Mouse (Mus musculus) Patski (cell line): ENCODE measurements at regions not wholly inside any gene's neighbourhood (a gene's known extent, or its start where the extent isn't known, plus 50 kb on each side); places are given as distances from the start of the nearest gene placed in this dataset.

Experiments
- ATAC-seq: fragments of 100-300 bp; one replicate; pipeline ENCODE4 v1.8.0; 2021
- CTCF ChIA-PET: fragments of 350-600 bp; sonication (Branson Sonifier 250); formaldehyde crosslinking; loops from one replicate; lab custom pipeline; 2022; ENCODE audit warnings: inconsistent platforms; lab: Charles Lee
- POLR2A ChIA-PET: fragments of 350-600 bp; sonication (Branson Sonifier 250); formaldehyde crosslinking; loops from one replicate; lab custom pipeline; 2022; ENCODE audit warnings: antibody characterized with exemption, inconsistent platforms; lab: Charles Lee
- DNase-seq: peaks from one replicate; pipeline ENCODE4 v3.0.0-alpha.2; 2011; ENCODE audit warnings: low read depth, low spot score
- H3K27me3 ChIP-seq: fragments of 371-371 bp; one replicate; pipeline ENCODE4 v1.5.1; 2021
- CTCF ChIP-seq: fragments of 100-300 bp; IDR thresholded peaks from one replicate; pipeline ENCODE4 v1.5.1; 2021
- in situ Hi-C: fragments of 300-500 bp; cut with MboI; formaldehyde crosslinking; loops from 3 replicates; pipeline ENCODE4 v1.11.1; 2018; ENCODE audit warnings: low pct_unique_long_range_greater_than_20kb, mixed read lengths

DNA sequence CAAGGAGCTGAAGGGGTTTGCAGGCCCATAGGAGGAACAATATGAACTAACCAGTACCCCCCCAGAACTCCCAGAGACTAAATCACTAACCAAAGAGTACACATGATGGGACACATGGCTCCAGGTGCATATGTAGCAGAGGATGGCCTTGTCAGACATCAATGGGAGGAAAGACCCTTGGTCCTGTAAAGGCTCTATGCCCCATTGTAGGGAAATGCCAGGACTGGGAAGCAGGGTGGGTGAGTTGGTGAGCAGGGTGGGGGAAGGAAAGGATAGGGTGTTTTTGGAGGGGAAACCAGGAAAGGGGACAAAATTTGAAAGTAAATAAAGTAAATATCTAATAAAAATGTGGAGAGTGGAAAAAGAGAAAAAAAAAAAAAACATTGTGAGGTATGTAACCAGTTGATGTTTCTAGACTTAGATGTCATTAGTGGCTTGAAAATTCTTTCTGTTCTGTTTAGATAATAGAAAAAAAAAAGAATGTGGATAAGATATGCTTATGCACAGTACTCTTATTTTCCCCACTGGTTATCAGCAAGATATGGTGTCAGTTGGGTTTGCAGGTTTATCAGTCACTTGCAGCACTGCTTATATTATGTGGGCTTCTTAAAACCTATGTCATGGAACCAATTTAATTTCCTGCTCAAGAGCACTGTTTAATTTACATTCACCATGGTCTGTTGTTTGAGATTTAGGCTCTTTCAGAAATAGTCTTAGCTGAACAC, 727.0 kb upstream of the Amot start:
- ChIA-PET POLR2A (no interaction called here), CTCF (no interaction called here)
- H3K27me3 ChIP-seq: peaks cover 35% of the 10 kb centered on the region
- no peak for ATAC-seq
- TF ChIP-seq CTCF: no peak
- in situ Hi-C loops: no loop called here
- no peak for DNase-seq

DNA sequence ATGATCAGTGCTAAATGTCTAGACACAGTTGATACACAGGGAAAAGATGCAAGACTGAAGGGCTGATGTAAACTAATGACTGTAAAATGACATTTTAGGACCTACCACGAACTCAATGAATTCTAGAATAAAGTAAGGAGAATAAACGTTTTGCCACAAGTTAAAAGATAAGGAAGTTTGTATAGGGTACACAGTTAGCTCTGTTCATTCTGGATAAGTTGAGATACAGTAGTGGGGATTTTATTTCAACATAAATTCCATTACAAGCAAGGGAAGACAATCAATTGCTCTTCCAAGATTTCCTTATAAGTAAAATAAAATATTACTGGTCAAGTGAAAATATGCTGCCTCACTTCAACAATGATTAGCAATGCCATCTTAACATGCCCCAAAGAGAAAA, 727.8 kb upstream of the Amot start:
- ATAC-seq (no peak), DNase-seq (no peak)
- CTCF ChIA-PET: no interaction called here
- H3K27me3 ChIP-seq: peaks cover 30% of the 10 kb centered on the region
- in situ Hi-C loops: no loop called here
- POLR2A ChIA-PET: no interaction called here
- no peak for TF ChIP-seq CTCF

DNA sequence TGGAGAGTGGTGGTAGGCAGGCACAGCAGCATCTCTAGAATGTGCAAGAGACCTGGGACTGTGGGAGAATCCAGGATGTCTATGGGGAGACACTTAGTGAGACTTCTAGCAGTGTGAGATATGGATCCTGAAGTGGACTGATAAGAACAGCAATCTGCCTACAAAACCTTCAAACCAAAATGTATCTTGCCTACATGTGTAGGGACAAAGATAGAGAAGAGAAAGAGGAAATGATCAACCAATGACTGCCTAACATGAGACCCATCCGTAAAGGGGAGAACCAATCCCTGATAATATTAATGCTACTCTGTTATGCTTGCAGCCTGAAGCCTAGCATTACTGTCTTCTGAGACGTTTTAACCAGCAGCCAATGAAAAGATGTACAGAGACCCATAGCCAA, 706.6 kb upstream of the Htr2c start:
- in situ Hi-C loops: no loop called here
- ATAC-seq: no peak

More for the DNA sequence above, 706.6 kb upstream of the Htr2c start:
- TF ChIP-seq CTCF: no peak
- peaks cover 10% of the 10 kb centered on the region for H3K27me3 ChIP-seq
- POLR2A ChIA-PET: no interaction called here
- DNase-seq: no peak
- CTCF ChIA-PET: interaction anchor here (0.9 kb wide), 1 partner anchor 8 kb away, joined by 3 read pairs; no protein-coding TSS in a partner anchor
